17 mouse cellular contexts compared by ENCODE assay signal in genomic region chr11:100387111-100387510, GRCm38 (mm10). TPM values are rescaled to one million over a fixed set of nuclear protein-coding genes. Genes with fewer than 3 reads are reported as not detected.
DNase-seq lines count a peak whose midpoint lies in the region; ATAC-seq and TF ChIP-seq lines count a peak whose summit lies in the region.
"Had no signal": no experiment of that assay in that cellular context is flagged by ENCODE, and none has a peak within 500 bp of the region (broad histone marks: within the 10 kb centered on the region; RNA-seq: fewer than 3 reads in every experiment).

No protein-coding gene starts in this region.

- TF ChIP-seq EP300 in stomach, postnatal 0 days (optimal IDR thresholded peaks at IDR 0.05): no peak

- DNase-seq in heart, postnatal 25 days (ENCODE audit: low spot score): no peak
- DNase-seq in lung, postnatal 4 days: no peak
- no peak for DNase-seq in stomach, postnatal 0 days (ENCODE audit: low spot score)
- no peak for DNase-seq in retina, postnatal 1 day
- DNase-seq: adrenal gland, postnatal 14 days had no signal

- no peak for TF ChIP-seq CTCF in stomach, postnatal 0 days (IDR thresholded peaks at IDR 0.05; ENCODE audit: low read depth)

- 0 out of 2 replicates have a peak overlapping the region, but pooled peaks have one; percentile 43 for H3K9ac ChIP-seq in heart, embryonic 11.5 days (ENCODE audit: low read depth, low read length)
- 0 out of 2 replicates have a peak overlapping the region, but pooled peaks have one; percentile 11 for H3K9ac ChIP-seq in lung, embryonic 16.5 days (ENCODE audit: low read length)
- H3K9ac ChIP-seq in intestine, embryonic 16.5 days (ENCODE audit: low read depth, low read length): peak overlapping the region; percentile 44; the same call in 1 of the 2 replicates
- H3K9ac ChIP-seq in stomach, postnatal 0 days (ENCODE audit: low read length): 0 out of 2 replicates have a peak overlapping the region, but pooled peaks have one; percentile 32
- H3K9ac ChIP-seq: hindbrain, embryonic 13.5 days; midbrain, embryonic 12.5 days had no signal

- H3K4me1 ChIP-seq in heart, embryonic 11.5 days (ENCODE audit: control insufficient read depth, insufficient read depth, low read length): peaks cover 55% of the 10 kb centered on the region
- H3K4me1 ChIP-seq in lung, embryonic 16.5 days (replicated peaks; ENCODE audit: control insufficient read depth, insufficient read depth, low read length): peaks cover 61% of the 10 kb centered on the region
- peaks cover 57% of the 10 kb centered on the region for H3K4me1 ChIP-seq in intestine, embryonic 16.5 days (ENCODE audit: control insufficient read depth, insufficient read depth, low read length)
- H3K4me1 ChIP-seq in stomach, postnatal 0 days (replicated peaks; ENCODE audit: control insufficient read depth, insufficient read depth): peaks cover 39% of the 10 kb centered on the region

- H3K36me3 ChIP-seq in heart, embryonic 11.5 days (ENCODE audit: control insufficient read depth, insufficient read depth, low read length): peaks cover 24% of the 10 kb centered on the region
- H3K36me3 ChIP-seq in lung, embryonic 16.5 days (ENCODE audit: control insufficient read depth, insufficient read depth, low read length): peaks cover 31% of the 10 kb centered on the region
- H3K36me3 ChIP-seq in intestine, embryonic 16.5 days (ENCODE audit: control insufficient read depth, insufficient read depth, low read length): peaks cover 22% of the 10 kb centered on the region
- H3K36me3 ChIP-seq in stomach, postnatal 0 days (ENCODE audit: control insufficient read depth, insufficient read depth, low read length): peaks cover 24% of the 10 kb centered on the region

- intact Hi-C loops in heart, postnatal 25 days (cut with DNase I): no loop called here

- peak overlapping the region; percentile 81 for H3K27ac ChIP-seq in heart, embryonic 11.5 days (ENCODE audit: low read depth, low read length)
- H3K27ac ChIP-seq in lung, embryonic 16.5 days (ENCODE audit: low read length): peak overlapping the region; percentile 92
- H3K27ac ChIP-seq in intestine, embryonic 16.5 days (ENCODE audit: low read length): peak overlapping the region; percentile 78
- H3K27ac ChIP-seq in stomach, postnatal 0 days (replicated peaks): peak overlapping the region; percentile 93
- H3K27ac ChIP-seq: midbrain, embryonic 12.5 days had no signal

- H3K4me3 ChIP-seq in heart, embryonic 11.5 days (ENCODE audit: low read depth, low read length): no peak overlapping the region
- no peak overlapping the region for H3K4me3 ChIP-seq in lung, embryonic 16.5 days (ENCODE audit: low read length)
- no peak overlapping the region for H3K4me3 ChIP-seq in intestine, embryonic 16.5 days (ENCODE audit: low read length)
- no peak overlapping the region for H3K4me3 ChIP-seq in stomach, postnatal 0 days (ENCODE audit: low read depth, low read length)
- H3K4me3 ChIP-seq: forebrain, embryonic 10.5 days; hindbrain, embryonic 13.5 days; midbrain, embryonic 12.5 days had no signal

- 85% methylated on average over 6 of the region's 6 CpGs for WGBS in heart, embryonic 11.5 days (ENCODE audit: insufficient replicate concordance)
- 79% methylated on average over 6 of the region's 6 CpGs for WGBS in lung, embryonic 16.5 days
- 83% methylated on average over 6 of the region's 6 CpGs for WGBS in intestine, embryonic 16.5 days
- WGBS in stomach, postnatal 0 days: 65% methylated on average over 6 of the region's 6 CpGs

- H3K9me3 ChIP-seq in heart, embryonic 11.5 days (replicated peaks; ENCODE audit: control insufficient read depth, low read length): no peaks in the 10 kb centered on the region
- H3K9me3 ChIP-seq in lung, embryonic 16.5 days (ENCODE audit: control insufficient read depth, low read length): no peaks in the 10 kb centered on the region
- H3K9me3 ChIP-seq in intestine, embryonic 16.5 days (ENCODE audit: control insufficient read depth, low read length): no peaks in the 10 kb centered on the region
- H3K9me3 ChIP-seq in stomach, postnatal 0 days (ENCODE audit: control insufficient read depth, low read length): no peaks in the 10 kb centered on the region
- H3K9me3 ChIP-seq: forebrain, embryonic 10.5 days; hindbrain, embryonic 13.5 days; midbrain, embryonic 12.5 days had no signal

- H3K4me2 ChIP-seq in heart, embryonic 11.5 days: no peak overlapping the region
- peak overlapping the region; percentile 40 for H3K4me2 ChIP-seq in lung, embryonic 16.5 days (ENCODE audit: low read depth, low read length)
- H3K4me2 ChIP-seq in intestine, embryonic 16.5 days (ENCODE audit: low read depth, low read length): peak overlapping the region; percentile 15; the same call in 1 of the 2 replicates
- peak overlapping the region; percentile 34 for H3K4me2 ChIP-seq in stomach, postnatal 0 days (replicated peaks; ENCODE audit: low read depth)
- H3K4me2 ChIP-seq: hindbrain, embryonic 13.5 days; midbrain, embryonic 12.5 days had no signal

- no peaks in the 10 kb centered on the region for H3K27me3 ChIP-seq in heart, embryonic 11.5 days (ENCODE audit: control insufficient read depth, insufficient read depth, low read length)
- H3K27me3 ChIP-seq in lung, embryonic 16.5 days (ENCODE audit: control insufficient read depth, insufficient read depth, low read depth, low read length): no peaks in the 10 kb centered on the region
- no peaks in the 10 kb centered on the region for H3K27me3 ChIP-seq in intestine, embryonic 16.5 days (replicated peaks; ENCODE audit: control insufficient read depth, insufficient read depth, low read length)
- no peaks in the 10 kb centered on the region for H3K27me3 ChIP-seq in stomach, postnatal 0 days (ENCODE audit: control insufficient read depth, insufficient read depth, low read length)
- H3K27me3 ChIP-seq: hindbrain, embryonic 13.5 days; midbrain, embryonic 12.5 days; Patski had no signal

- no peak for ATAC-seq in heart, embryonic 11.5 days (replicated peaks; ENCODE audit: insufficient number of reproducible peaks, low FRiP score, low TSS enrichment)
- no peak for ATAC-seq in lung, embryonic 16.5 days (ENCODE audit: low read depth)
- no peak for ATAC-seq in intestine, embryonic 16.5 days
- no peak for ATAC-seq in stomach, postnatal 0 days (ENCODE audit: low FRiP score, low TSS enrichment)
- no peak for ATAC-seq in megakaryocyte, adult 5-6 weeks (ENCODE audit: poor library complexity, severe bottlenecking)
- ATAC-seq: Patski had no signal

RNA-seq across cellular contexts. Expression of gene Jup, which starts 10.5 kb away (rescaled TPM):
- polyA plus RNA-seq in heart, embryonic 11.5 days (2014; fragmentation: Nextera tagmentation; extraction: Ambion mirVana): 72.2 and 80.6 TPM in 2 replicates
- 100 to 1,000 TPM; 239 to 247 TPM for total RNA-seq in heart, postnatal 25 days (2021)
- 165 and 167 TPM in 2 replicates for polyA plus RNA-seq in lung, embryonic 16.5 days (2015; fragmentation: Nextera tagmentation; extraction: Ambion mirVana)
- polyA plus RNA-seq in intestine, embryonic 16.5 days (2015; fragmentation: Nextera tagmentation; extraction: Ambion mirVana): 165 and 179 TPM in 2 replicates
- 234 and 259 TPM in 2 replicates for polyA plus RNA-seq in stomach, postnatal 0 days (2015; fragmentation: Nextera tagmentation; extraction: Ambion mirVana)
- total RNA-seq in megakaryocyte, adult 5-6 weeks (2015): 3.5 and 3.9 TPM in 2 replicates
- total RNA-seq in megakaryocyte, adult 5-6 weeks (2017): 1.5 and 5.1 TPM in 2 replicates

RNA-seq across cellular contexts. Expression of gene P3h4, which starts 27.5 kb away (rescaled TPM):
- polyA plus RNA-seq in heart, embryonic 11.5 days (2014; fragmentation: Nextera tagmentation; extraction: Ambion mirVana): 67.2 and 70.6 TPM in 2 replicates
- 10 to 100 TPM; 15.4 to 15.8 TPM for total RNA-seq in heart, postnatal 25 days (2021)
- 68.3 and 68.8 TPM in 2 replicates for polyA plus RNA-seq in lung, embryonic 16.5 days (2015; fragmentation: Nextera tagmentation; extraction: Ambion mirVana)
- polyA plus RNA-seq in intestine, embryonic 16.5 days (2015; fragmentation: Nextera tagmentation; extraction: Ambion mirVana): 36.9 and 38.5 TPM in 2 replicates
- polyA plus RNA-seq in stomach, postnatal 0 days (2015; fragmentation: Nextera tagmentation; extraction: Ambion mirVana): 40.6 and 43.2 TPM in 2 replicates
- total RNA-seq in megakaryocyte, adult 5-6 weeks (2015): not detected in 2 replicates
- 0.08 TPM in 1 of 2 replicates, not detected in the other for total RNA-seq in megakaryocyte, adult 5-6 weeks (2017)

RNA-seq across cellular contexts. Expression of gene Fkbp10, which starts 28.4 kb away (rescaled TPM):
- polyA plus RNA-seq in heart, embryonic 11.5 days (2014; fragmentation: Nextera tagmentation; extraction: Ambion mirVana): 89.3 and 107 TPM in 2 replicates
- 10 to 100 TPM; 12.2 to 14.4 TPM for total RNA-seq in heart, postnatal 25 days (2021)
- 148 and 152 TPM in 2 replicates for polyA plus RNA-seq in lung, embryonic 16.5 days (2015; fragmentation: Nextera tagmentation; extraction: Ambion mirVana)
- 72.7 and 78.1 TPM in 2 replicates for polyA plus RNA-seq in intestine, embryonic 16.5 days (2015; fragmentation: Nextera tagmentation; extraction: Ambion mirVana)
- 59.5 and 62.1 TPM in 2 replicates for polyA plus RNA-seq in stomach, postnatal 0 days (2015; fragmentation: Nextera tagmentation; extraction: Ambion mirVana)
- 0.09 TPM in 1 of 2 replicates, not detected in the other for total RNA-seq in megakaryocyte, adult 5-6 weeks (2015)
- total RNA-seq in megakaryocyte, adult 5-6 weeks (2017): not detected in 2 replicates

RNA-seq across cellular contexts. Expression of gene Hap1, which starts 31.2 kb away (rescaled TPM):
- 3.0 and 3.4 TPM in 2 replicates for polyA plus RNA-seq in heart, embryonic 11.5 days (2014; fragmentation: Nextera tagmentation; extraction: Ambion mirVana)
- total RNA-seq in heart, postnatal 25 days (2021): 1 to 10 TPM in 1 of 2 experiments, under 1 TPM in 1; 0.83 to 1.2 TPM
- 19.2 and 19.7 TPM in 2 replicates for polyA plus RNA-seq in lung, embryonic 16.5 days (2015; fragmentation: Nextera tagmentation; extraction: Ambion mirVana)
- polyA plus RNA-seq in intestine, embryonic 16.5 days (2015; fragmentation: Nextera tagmentation; extraction: Ambion mirVana): 12.6 and 13.5 TPM in 2 replicates
- polyA plus RNA-seq in stomach, postnatal 0 days (2015; fragmentation: Nextera tagmentation; extraction: Ambion mirVana): 7.9 and 10.1 TPM in 2 replicates
- total RNA-seq in megakaryocyte, adult 5-6 weeks (2015): not detected in 2 replicates
- total RNA-seq in megakaryocyte, adult 5-6 weeks (2017): not detected in 2 replicates

RNA-seq across cellular contexts. Expression of gene Gast, which starts 52.9 kb away (rescaled TPM):
- polyA plus RNA-seq in heart, embryonic 11.5 days (2014; fragmentation: Nextera tagmentation; extraction: Ambion mirVana): not detected in 2 replicates
- total RNA-seq in heart, postnatal 25 days (2021): not detected
- not detected in 2 replicates for polyA plus RNA-seq in lung, embryonic 16.5 days (2015; fragmentation: Nextera tagmentation; extraction: Ambion mirVana)
- 0.77 and 0.80 TPM in 2 replicates for polyA plus RNA-seq in intestine, embryonic 16.5 days (2015; fragmentation: Nextera tagmentation; extraction: Ambion mirVana)
- 52.0 and 84.7 TPM in 2 replicates for polyA plus RNA-seq in stomach, postnatal 0 days (2015; fragmentation: Nextera tagmentation; extraction: Ambion mirVana)
- total RNA-seq in megakaryocyte, adult 5-6 weeks (2015): not detected in 2 replicates
- not detected in 2 replicates for total RNA-seq in megakaryocyte, adult 5-6 weeks (2017)
- total RNA-seq: adrenal gland, postnatal 14 days; left cerebral cortex, postnatal 14 days had no signal
- polyA plus RNA-seq: C2C12; forebrain, embryonic 10.5 days; liver, embryonic 16.5 days; neural tube, embryonic 11.5 days; Patski had no signal
